ENCODE assay signal across 9 mouse cellular contexts in the genomic region with DNA sequence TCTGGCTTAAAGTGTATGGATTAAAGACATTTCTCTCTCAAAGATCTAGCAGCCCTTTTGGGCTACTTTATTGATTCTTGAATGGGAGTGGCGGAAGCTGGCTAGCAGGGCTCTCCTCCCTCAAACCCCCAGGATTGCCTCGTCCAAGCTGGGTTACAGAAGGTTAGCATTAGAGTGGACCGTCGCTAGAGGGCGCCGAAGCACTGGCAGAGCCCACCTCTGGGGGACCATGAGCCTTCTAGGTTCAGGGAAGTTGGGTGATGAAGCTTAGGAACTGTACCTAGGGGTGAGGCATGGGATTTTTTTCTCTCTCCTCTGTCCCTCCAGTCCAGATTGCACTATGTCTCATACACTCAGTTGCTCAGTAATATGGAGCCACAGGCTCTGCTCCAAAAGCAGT. TPM values are rescaled to one million over a fixed set of nuclear protein-coding genes. Genes with fewer than 3 reads are reported as not detected.
DNase-seq lines count a peak whose midpoint lies in the region; ATAC-seq and TF ChIP-seq lines count a peak whose summit lies in the region.
"Had no signal": no experiment of that assay in that cellular context is flagged by ENCODE, and none has a peak within 500 bp of the region (broad histone marks: within the 10 kb centered on the region; RNA-seq: fewer than 3 reads in every experiment).

No protein-coding gene starts in this region.

- H3K27me3 ChIP-seq in liver, embryonic 12.5 days (replicated peaks), result peaks cover 19% of the 10 kb centered on the region
- peaks cover 6% of the 10 kb centered on the region; the same call in 1 of the 2 replicates for H3K27me3 ChIP-seq in forebrain, embryonic 14.5 days (replicated peaks; ENCODE audit: control insufficient read depth, insufficient read depth, low read length)
- H3K27me3 ChIP-seq in intestine, embryonic 15.5 days (replicated peaks), result peaks cover 16% of the 10 kb centered on the region; the same call in 1 of the 2 replicates
- peaks cover 15% of the 10 kb centered on the region for H3K27me3 ChIP-seq in limb, embryonic 11.5 days (ENCODE audit: control insufficient read depth, insufficient read depth, low read length)
- H3K27me3 ChIP-seq in midbrain, embryonic 16.5 days (ENCODE audit: control insufficient read depth, insufficient read depth, low read depth, low read length), result peaks cover 3% of the 10 kb centered on the region; the same call in 1 of the 2 replicates
- H3K27me3 ChIP-seq in stomach, postnatal 0 days (ENCODE audit: control insufficient read depth, insufficient read depth, low read length), result no peaks in the 10 kb centered on the region

- H3K4me3 ChIP-seq in liver, embryonic 12.5 days, result no peak overlapping the region
- no peak overlapping the region for H3K4me3 ChIP-seq in forebrain, embryonic 14.5 days (ENCODE audit: low read depth, low read length)
- no peak overlapping the region for H3K4me3 ChIP-seq in intestine, embryonic 15.5 days (replicated peaks)
- H3K4me3 ChIP-seq in limb, embryonic 11.5 days (ENCODE audit: low read depth, low read length), result no peak overlapping the region
- H3K4me3 ChIP-seq in midbrain, embryonic 16.5 days (ENCODE audit: low read depth, low read length), result no peak overlapping the region
- H3K4me3 ChIP-seq in stomach, postnatal 0 days (ENCODE audit: low read depth, low read length), result no peak overlapping the region
- H3K4me3 ChIP-seq: embryonic facial prominence, embryonic 15.5 days had no signal

- TF ChIP-seq CTCF in stomach, postnatal 0 days (IDR thresholded peaks at IDR 0.05; ENCODE audit: low read depth), result peak; percentile 88

- TF ChIP-seq EP300 in stomach, postnatal 0 days (optimal IDR thresholded peaks at IDR 0.05), result no peak

- H3K9ac ChIP-seq in liver, embryonic 12.5 days, result no peak overlapping the region
- no peak overlapping the region for H3K9ac ChIP-seq in forebrain, embryonic 14.5 days (ENCODE audit: low read length)
- H3K9ac ChIP-seq in intestine, embryonic 15.5 days, result no peak overlapping the region
- H3K9ac ChIP-seq in limb, embryonic 11.5 days (ENCODE audit: low read length), result no peak overlapping the region
- no peak overlapping the region for H3K9ac ChIP-seq in midbrain, embryonic 16.5 days (ENCODE audit: low read depth, low read length)
- H3K9ac ChIP-seq in stomach, postnatal 0 days (ENCODE audit: low read length), result no peak overlapping the region
- H3K9ac ChIP-seq: embryonic facial prominence, embryonic 15.5 days had no signal

- no peak overlapping the region for H3K27ac ChIP-seq in liver, embryonic 12.5 days
- H3K27ac ChIP-seq in forebrain, embryonic 14.5 days (ENCODE audit: low read depth, low read length), result no peak overlapping the region
- H3K27ac ChIP-seq in intestine, embryonic 15.5 days, result no peak overlapping the region
- no peak overlapping the region for H3K27ac ChIP-seq in limb, embryonic 11.5 days (replicated peaks; ENCODE audit: low read depth, low read length)
- H3K27ac ChIP-seq in midbrain, embryonic 16.5 days (ENCODE audit: low read length), result no peak overlapping the region
- no peak overlapping the region for H3K27ac ChIP-seq in stomach, postnatal 0 days (replicated peaks)
- H3K27ac ChIP-seq: embryonic facial prominence, embryonic 15.5 days had no signal

- 7% methylated on average over 6 of the region's 6 CpGs for WGBS in liver, embryonic 12.5 days (ENCODE audit: insufficient replicate concordance)
- WGBS in forebrain, embryonic 14.5 days, result 2% methylated on average over 6 of the region's 6 CpGs
- under 1% methylated on average over 6 of the region's 6 CpGs for WGBS in intestine, embryonic 15.5 days
- 2% methylated on average over 6 of the region's 6 CpGs for WGBS in limb, embryonic 11.5 days
- WGBS in midbrain, embryonic 16.5 days, result 2% methylated on average over 6 of the region's 6 CpGs
- WGBS in stomach, postnatal 0 days, result 0% methylated on average over 6 of the region's 6 CpGs

- H3K9me3 ChIP-seq in liver, embryonic 12.5 days (replicated peaks), result no peaks in the 10 kb centered on the region
- H3K9me3 ChIP-seq in forebrain, embryonic 14.5 days (replicated peaks; ENCODE audit: control insufficient read depth, low read length), result no peaks in the 10 kb centered on the region
- H3K9me3 ChIP-seq in intestine, embryonic 15.5 days, result no peaks in the 10 kb centered on the region
- H3K9me3 ChIP-seq in limb, embryonic 11.5 days (ENCODE audit: control insufficient read depth, low read length), result no peaks in the 10 kb centered on the region
- H3K9me3 ChIP-seq in midbrain, embryonic 16.5 days (replicated peaks; ENCODE audit: control insufficient read depth, low read length, poor library complexity, severe bottlenecking), result no peaks in the 10 kb centered on the region
- H3K9me3 ChIP-seq in stomach, postnatal 0 days (ENCODE audit: control insufficient read depth, low read length), result no peaks in the 10 kb centered on the region
- H3K9me3 ChIP-seq: embryonic facial prominence, embryonic 15.5 days had no signal

- ATAC-seq in liver, embryonic 12.5 days, result no peak
- ATAC-seq in forebrain, embryonic 14.5 days, result peak; percentile 75
- 0 out of 2 replicates have a peak, but pooled peaks have one; percentile 45 for ATAC-seq in intestine, embryonic 15.5 days
- ATAC-seq in limb, embryonic 11.5 days (ENCODE audit: insufficient number of reproducible peaks, low FRiP score, low TSS enrichment, low read depth), result 0 out of 2 replicates have a peak, but pooled peaks have one; percentile 62
- ATAC-seq in midbrain, embryonic 16.5 days, result peak; percentile 62
- ATAC-seq in stomach, postnatal 0 days (ENCODE audit: low FRiP score, low TSS enrichment), result no peak

- peak; percentile 59 for DNase-seq in liver
- peak; percentile 34 for DNase-seq in c-Kit-positive CD71-negative TER-119-negative erythroid progenitor cells, embryonic 14.5 days (ENCODE audit: low read depth)
- peak; percentile 89 for DNase-seq in forebrain, embryonic 14.5 days (ENCODE audit: low spot score)
- DNase-seq in limb, embryonic 11.5 days (ENCODE audit: low spot score), result peak; percentile 87
- peak; percentile 69 for DNase-seq in stomach, postnatal 0 days (ENCODE audit: low spot score)

- no peaks in the 10 kb centered on the region for H3K4me1 ChIP-seq in liver, embryonic 12.5 days
- no peaks in the 10 kb centered on the region for H3K4me1 ChIP-seq in forebrain, embryonic 14.5 days (ENCODE audit: control insufficient read depth, insufficient read depth, low read length)
- no peaks in the 10 kb centered on the region for H3K4me1 ChIP-seq in intestine, embryonic 15.5 days (replicated peaks)
- no peaks in the 10 kb centered on the region for H3K4me1 ChIP-seq in limb, embryonic 11.5 days (ENCODE audit: control insufficient read depth, insufficient read depth, low read length)
- H3K4me1 ChIP-seq in midbrain, embryonic 16.5 days (ENCODE audit: control insufficient read depth, insufficient read depth, low read length), result 0 out of 2 replicates have a peak, but pooled peaks cover 2% of the 10 kb centered on the region
- no peaks in the 10 kb centered on the region for H3K4me1 ChIP-seq in stomach, postnatal 0 days (replicated peaks; ENCODE audit: control insufficient read depth, insufficient read depth)
- H3K4me1 ChIP-seq: embryonic facial prominence, embryonic 15.5 days had no signal

- H3K36me3 ChIP-seq in liver, embryonic 12.5 days, result no peaks in the 10 kb centered on the region
- no peaks in the 10 kb centered on the region for H3K36me3 ChIP-seq in forebrain, embryonic 14.5 days (ENCODE audit: control insufficient read depth, insufficient read depth, low read length)
- H3K36me3 ChIP-seq in intestine, embryonic 15.5 days, result no peaks in the 10 kb centered on the region
- no peaks in the 10 kb centered on the region for H3K36me3 ChIP-seq in limb, embryonic 11.5 days (ENCODE audit: control insufficient read depth, insufficient read depth, low read length)
- H3K36me3 ChIP-seq in midbrain, embryonic 16.5 days (ENCODE audit: control insufficient read depth, insufficient read depth, low read length), result no peaks in the 10 kb centered on the region
- H3K36me3 ChIP-seq in stomach, postnatal 0 days (ENCODE audit: control insufficient read depth, insufficient read depth, low read length), result no peaks in the 10 kb centered on the region
- H3K36me3 ChIP-seq: embryonic facial prominence, embryonic 15.5 days had no signal

- H3K4me2 ChIP-seq in liver, embryonic 12.5 days, result no peak overlapping the region
- H3K4me2 ChIP-seq in forebrain, embryonic 14.5 days (ENCODE audit: low read length), result no peak overlapping the region
- H3K4me2 ChIP-seq in intestine, embryonic 15.5 days (replicated peaks), result no peak overlapping the region
- H3K4me2 ChIP-seq in limb, embryonic 11.5 days (ENCODE audit: low read depth, severe bottlenecking), result no peak overlapping the region
- H3K4me2 ChIP-seq in midbrain, embryonic 16.5 days (ENCODE audit: low read length), result no peak overlapping the region
- H3K4me2 ChIP-seq in stomach, postnatal 0 days (replicated peaks; ENCODE audit: low read depth), result no peak overlapping the region
- H3K4me2 ChIP-seq: embryonic facial prominence, embryonic 15.5 days had no signal

RNA-seq across cellular contexts. Expression of gene Cpne4, which starts 27.4 kb away (rescaled TPM):
- not detected in 2 replicates for polyA plus RNA-seq in liver, embryonic 12.5 days (2016; fragmentation: Nextera tagmentation; extraction: Ambion mirVana)
- 15.6 and 19.2 TPM in 2 replicates for polyA plus RNA-seq in forebrain, embryonic 14.5 days (2014; fragmentation: Nextera tagmentation; extraction: Ambion mirVana)
- 0.28 and 0.73 TPM in 2 replicates for polyA plus RNA-seq in intestine, embryonic 15.5 days (2015; fragmentation: Nextera tagmentation; extraction: Ambion mirVana)
- not detected in 2 replicates for polyA plus RNA-seq in limb, embryonic 11.5 days (2014; fragmentation: Nextera tagmentation; extraction: Ambion mirVana)
- 29.1 and 33.2 TPM in 2 replicates for polyA plus RNA-seq in midbrain, embryonic 16.5 days (2015; fragmentation: Nextera tagmentation; extraction: Ambion mirVana)
- 0.28 and 0.33 TPM in 2 replicates for polyA plus RNA-seq in stomach, postnatal 0 days (2015; fragmentation: Nextera tagmentation; extraction: Ambion mirVana)

Comparison
In these comparisons a context has a peak if more than half of its experiments do, and no peak if none do; other contexts are left out.
1. DNase-seq: peak in every context shown above with its lines; median percentile 89 in forebrain, embryonic 14.5 days; 87 in limb, embryonic 11.5 days; 69 in stomach, postnatal 0 days; 59 in liver; 34 in c-Kit-positive CD71-negative TER-119-negative erythroid progenitor cells, embryonic 14.5 days.
2. ATAC-seq: peak in forebrain, embryonic 14.5 days (single experiment), intestine, embryonic 15.5 days (single experiment), limb, embryonic 11.5 days (single experiment) and midbrain, embryonic 16.5 days (single experiment); none in liver, embryonic 12.5 days (single experiment) and stomach, postnatal 0 days (single experiment).